Mouse (Mus musculus): ENCODE measurements around the gene Ubash3b. TPM values are rescaled to one million over a fixed set of nuclear protein-coding genes. Genes with fewer than 3 reads are reported as not detected.

The Ubash3b gene
- polyA plus RNA-seq, 1 experiment, result 11.6 TPM

- Histone ChIP-seq H3K4me3 (ENCODE audit: insufficient read depth, low read length) (no peak overlapping the region), H3K4me1 (ENCODE audit: control insufficient read depth, insufficient read depth, low read length) (no peaks in the 10 kb centered on the region)
- TF ChIP-seq CTCF (IDR thresholded peaks at IDR 0.05; ENCODE audit: extremely low read depth, insufficient read depth, low read length) (no peak), POLR2A (IDR thresholded peaks at IDR 0.05; ENCODE audit: extremely low read depth, insufficient read depth, low read length) (no peak)
Observed at GRCm38 (mm10) chr9:41170026-41170425, 8.5 kb upstream of the Ubash3b start.

GRCm38 (mm10) chr9:41168656-41169055 is 7.2 kb upstream of the Ubash3b start:
- TF ChIP-seq CTCF (IDR thresholded peaks at IDR 0.05; ENCODE audit: extremely low read depth, insufficient read depth, low read length) (no peak), POLR2A (IDR thresholded peaks at IDR 0.05; ENCODE audit: extremely low read depth, insufficient read depth, low read length) (no peak)
- Histone ChIP-seq H3K4me3 (ENCODE audit: insufficient read depth, low read length) (no peak overlapping the region), H3K4me1 (ENCODE audit: control insufficient read depth, insufficient read depth, low read length) (no peaks in the 10 kb centered on the region), H3K27ac (ENCODE audit: insufficient read depth, low read length) (no peak overlapping the region)

More at GRCm38 (mm10) chr9:41170026-41170425, 8.5 kb upstream of the Ubash3b start:
- no peak overlapping the region for H3K27ac ChIP-seq (ENCODE audit: insufficient read depth, low read length)

GRCm38 (mm10) chr9:41168206-41168605 is 6.7 kb upstream of the Ubash3b start:
- no peak overlapping the region for H3K4me3 ChIP-seq (ENCODE audit: insufficient read depth, low read length)
- no peak for TF ChIP-seq CTCF (IDR thresholded peaks at IDR 0.05; ENCODE audit: extremely low read depth, insufficient read depth, low read length)
- no peaks in the 10 kb centered on the region for H3K4me1 ChIP-seq (ENCODE audit: control insufficient read depth, insufficient read depth, low read length)
- no peak overlapping the region for H3K27ac ChIP-seq (ENCODE audit: insufficient read depth, low read length)

GRCm38 (mm10) chr9:41166886-41167285 is 5.4 kb upstream of the Ubash3b start:
- no peak overlapping the region for H3K27ac ChIP-seq (ENCODE audit: insufficient read depth, low read length)
- H3K4me1 ChIP-seq (ENCODE audit: control insufficient read depth, insufficient read depth, low read length), result no peaks in the 10 kb centered on the region
- H3K4me3 ChIP-seq (ENCODE audit: insufficient read depth, low read length), result no peak overlapping the region
- TF ChIP-seq POLR2A (IDR thresholded peaks at IDR 0.05; ENCODE audit: extremely low read depth, insufficient read depth, low read length) (no peak), CTCF (IDR thresholded peaks at IDR 0.05; ENCODE audit: extremely low read depth, insufficient read depth, low read length) (no peak)

GRCm38 (mm10) chr9:41162363-41162762 is 866 bp upstream of the Ubash3b start:
- Histone ChIP-seq H3K4me1 (ENCODE audit: control insufficient read depth, insufficient read depth, low read length) (peaks cover 1% of the 10 kb centered on the region; the same call in 1 of the 2 replicates), H3K4me3 (ENCODE audit: insufficient read depth, low read length) (no peak overlapping the region), H3K27ac (ENCODE audit: insufficient read depth, low read length) (no peak overlapping the region)
- TF ChIP-seq POLR2A (IDR thresholded peaks at IDR 0.05; ENCODE audit: extremely low read depth, insufficient read depth, low read length) (no peak), CTCF (IDR thresholded peaks at IDR 0.05; ENCODE audit: extremely low read depth, insufficient read depth, low read length) (no peak)

GRCm38 (mm10) chr9:41160536-41161176 is 841 bp downstream of the Ubash3b start:
- Histone ChIP-seq H3K4me3 (ENCODE audit: insufficient read depth, low read length) (no peak overlapping the region), H3K4me1 (ENCODE audit: control insufficient read depth, insufficient read depth, low read length) (peaks cover 1% of the 10 kb centered on the region; the same call in 1 of the 2 replicates), H3K27ac (ENCODE audit: insufficient read depth, low read length) (peak overlapping the region; percentile 85)
- TF ChIP-seq POLR2A (IDR thresholded peaks at IDR 0.05; ENCODE audit: extremely low read depth, insufficient read depth, low read length) (no peak), CTCF (IDR thresholded peaks at IDR 0.05; ENCODE audit: extremely low read depth, insufficient read depth, low read length) (no peak)

GRCm38 (mm10) chr9:41159223-41159622 is 2.3 kb downstream of the Ubash3b start:
- TF ChIP-seq CTCF (IDR thresholded peaks at IDR 0.05; ENCODE audit: extremely low read depth, insufficient read depth, low read length) (no peak), POLR2A (IDR thresholded peaks at IDR 0.05; ENCODE audit: extremely low read depth, insufficient read depth, low read length) (no peak)
- Histone ChIP-seq H3K4me3 (ENCODE audit: insufficient read depth, low read length) (no peak overlapping the region), H3K4me1 (ENCODE audit: control insufficient read depth, insufficient read depth, low read length) (peaks cover 1% of the 10 kb centered on the region; the same call in 1 of the 2 replicates), H3K27ac (ENCODE audit: insufficient read depth, low read length) (no peak overlapping the region)

- no peak overlapping the region for H3K27ac ChIP-seq (ENCODE audit: insufficient read depth, low read length)
- H3K4me3 ChIP-seq (ENCODE audit: insufficient read depth, low read length), result peak overlapping the region; percentile 86
- TF ChIP-seq CTCF (IDR thresholded peaks at IDR 0.05; ENCODE audit: extremely low read depth, insufficient read depth, low read length) (no peak), POLR2A (IDR thresholded peaks at IDR 0.05; ENCODE audit: extremely low read depth, insufficient read depth, low read length) (no peak)
- H3K4me1 ChIP-seq (ENCODE audit: control insufficient read depth, insufficient read depth, low read length), result peaks cover 1% of the 10 kb centered on the region; the same call in 1 of the 2 replicates
Observed at GRCm38 (mm10) chr9:41157872-41158567, 3.5 kb downstream of the Ubash3b start.

GRCm38 (mm10) chr9:41157020-41157871 is 4.3 kb downstream of the Ubash3b start:
- peaks cover 1% of the 10 kb centered on the region; the same call in 1 of the 2 replicates for H3K4me1 ChIP-seq (ENCODE audit: control insufficient read depth, insufficient read depth, low read length)
- TF ChIP-seq CTCF (IDR thresholded peaks at IDR 0.05; ENCODE audit: extremely low read depth, insufficient read depth, low read length), result no peak
- TF ChIP-seq POLR2A (IDR thresholded peaks at IDR 0.05; ENCODE audit: extremely low read depth, insufficient read depth, low read length), result peak; percentile 62
- H3K27ac ChIP-seq (ENCODE audit: insufficient read depth, low read length), result peak overlapping the region; percentile 62
- peak overlapping the region; percentile 86 for H3K4me3 ChIP-seq (ENCODE audit: insufficient read depth, low read length)
